ENCODE assay signal across 8 mouse cellular contexts in the genomic region with DNA sequence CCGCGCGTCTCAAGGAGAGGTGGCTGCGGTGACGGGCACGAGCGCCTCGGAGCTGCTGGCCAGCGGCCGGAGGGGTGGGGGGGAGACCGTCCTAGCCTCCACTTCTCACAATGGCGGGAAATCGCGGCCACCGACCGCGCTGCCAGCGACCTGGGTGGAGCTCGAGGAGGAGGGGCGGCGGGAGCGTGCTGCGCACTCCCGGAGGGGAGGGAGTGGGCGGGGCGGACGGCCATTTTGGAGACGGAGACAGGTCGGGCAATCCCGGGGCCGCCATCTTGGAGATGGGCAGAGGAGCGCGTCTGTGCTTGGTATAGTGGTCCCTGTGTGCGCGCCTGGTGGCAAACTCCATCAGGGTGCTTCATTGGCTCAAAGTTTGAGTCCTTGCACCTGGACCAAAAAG. TPM values are rescaled to one million over a fixed set of nuclear protein-coding genes. Genes with fewer than 3 reads are reported as not detected.
DNase-seq lines count a peak whose midpoint lies in the region; ATAC-seq lines count a peak whose summit lies in the region.

A gene (minus strand): TSS at position 162 of the 400 bp plus-strand sequence.

- peak; percentile 85 for ATAC-seq in hindbrain, embryonic 12.5 days (ENCODE audit: low FRiP score)

- peak within 1 kb of the TSS; percentile 98 for H3K4me3 ChIP-seq in hindbrain, embryonic 12.5 days

- H3K4me2 ChIP-seq in hindbrain, embryonic 12.5 days (replicated peaks), result peak within 1 kb of the TSS; percentile 89

- peak within 1 kb of the TSS; percentile 92 for H3K27ac ChIP-seq in hindbrain, embryonic 12.5 days

- peak; percentile 96 for DNase-seq in Muller cell, postnatal 12 days (ENCODE audit: inconsistent ontology term)
- DNase-seq in cerebellum, adult 9-11 months, result peak; percentile 96
- DNase-seq in frontal cortex, postnatal 10 days (ENCODE audit: low spot score in 2 of 2), result peak; percentile 93 to 96
- DNase-seq in layer of hippocampus, postnatal 14 days (ENCODE audit: low spot score in 2 of 2), result peak; percentile 93 to 97
- peak; percentile 99 for DNase-seq in lung, postnatal 14 days
- DNase-seq in retina, adult 2 months (ENCODE audit: low read depth, low spot score), result peak; percentile 84
- peak; percentile 98 for DNase-seq in thymus, postnatal 36 days

- H3K27me3 ChIP-seq in hindbrain, embryonic 12.5 days, result peaks cover 7% of the 10 kb centered on the region; the same call in 1 of the 2 replicates

- H3K9ac ChIP-seq in hindbrain, embryonic 12.5 days, result peak within 1 kb of the TSS; percentile 97

- no peaks in the 10 kb centered on the region for H3K9me3 ChIP-seq in hindbrain, embryonic 12.5 days (replicated peaks)

- WGBS in hindbrain, embryonic 12.5 days, result under 1% methylated on average over 29 of the region's 35 CpGs

- no peaks in the 10 kb centered on the region for H3K36me3 ChIP-seq in hindbrain, embryonic 12.5 days

- H3K4me1 ChIP-seq in hindbrain, embryonic 12.5 days, result peaks cover 21% of the 10 kb centered on the region

RNA-seq across cellular contexts. Expression of the gene that starts here (rescaled TPM):
- 68.9 and 70.4 TPM in 2 replicates for polyA plus RNA-seq in hindbrain, embryonic 12.5 days (2016; fragmentation: Nextera tagmentation; extraction: Ambion mirVana)
- 10 to 100 TPM; 24.0 to 29.1 TPM for total RNA-seq in layer of hippocampus, postnatal 14 days (2021)

Comparison
In these comparisons a context has a peak if more than half of its experiments do, and no peak if none do; other contexts are left out.
1. Peak in every context shown above with its lines: DNase-seq, ATAC-seq, H3K4me3 ChIP-seq and H3K27ac ChIP-seq.